Mouse (Mus musculus) MEL (cell line): Measurements from ENCODE around the gene 1700092M07Rik.
A peak's percentile ranks its signal among the peaks of the same experiment; 100 is the strongest.

Experiments used
- CTCF ChIP-seq, 3 experiments: IDR thresholded peaks in 2 of 3; conservative IDR thresholded peaks in 1 of 3; 2 replicates each; pipeline ENCODE4 v1.5.1; 2011 to 2012; ENCODE audit warnings: low read length in 3 of 3, low read depth in 2 of 3, mild to moderate bottlenecking in 2 of 3, improper control_type of control experiment in 1 of 3, inconsistent platforms in 1 of 3, mixed read lengths in 1 of 3, moderate library complexity in 1 of 3; ENCODE audit not compliant: control insufficient read depth in 1 of 3, insufficient read depth in 1 of 3, poor library complexity in 1 of 3, severe bottlenecking in 1 of 3
- EP300 ChIP-seq, 2 experiments: IDR thresholded peaks; 2 replicates each; pipeline ENCODE4 v1.6.1; 2011; ENCODE audit warnings: improper control_type of control experiment in 2 of 2, low read length in 2 of 2, low read depth in 1 of 2, mild to moderate bottlenecking in 1 of 2
- KAT2A ChIP-seq: conservative IDR thresholded peaks from 2 replicates; pipeline ENCODE4 v1.6.1; 2012; ENCODE audit warnings: low read depth, low read length, improper control_type of control experiment, inconsistent platforms
- MAX ChIP-seq: IDR thresholded peaks from 2 replicates; pipeline ENCODE4 v1.6.1; 2011; ENCODE audit warnings: low read length, improper control_type of control experiment
- POLR2A ChIP-seq, 2 experiments: IDR thresholded peaks; 2 replicates each; pipeline ENCODE4 v1.6.1; 2011 to 2012; ENCODE audit warnings: low read length in 2 of 2, mild to moderate bottlenecking in 2 of 2, control low read depth in 1 of 2, improper control_type of control experiment in 1 of 2, low read depth in 1 of 2, moderate library complexity in 1 of 2; ENCODE audit not compliant: control insufficient read depth in 1 of 2, insufficient read depth in 1 of 2, poor library complexity in 1 of 2
- POLR2AphosphoS5 ChIP-seq: IDR thresholded peaks from 2 replicates; pipeline ENCODE4 v1.6.1; 2012; ENCODE audit warnings: low read depth, borderline replicate concordance, mild to moderate bottlenecking, inconsistent platforms, low read length, moderate library complexity, mixed read lengths
- SMC3 ChIP-seq: IDR thresholded peaks from 2 replicates; pipeline ENCODE4 v1.6.1; 2011; ENCODE audit warnings: low read depth, low read length, improper control_type of control experiment
- UBTF ChIP-seq: IDR thresholded peaks from 2 replicates; pipeline ENCODE4 v1.6.1; 2012; ENCODE audit warnings: low read depth, mild to moderate bottlenecking, inconsistent platforms, low read length, improper control_type of control experiment, moderate library complexity, borderline replicate concordance; ENCODE audit not compliant: insufficient read depth
- USF1 ChIP-seq: IDR thresholded peaks from 2 replicates; pipeline ENCODE4 v1.6.1; 2014; ENCODE audit warnings: low read depth, mild to moderate bottlenecking, inconsistent platforms, low read length, improper control_type of control experiment, moderate library complexity

DNA sequence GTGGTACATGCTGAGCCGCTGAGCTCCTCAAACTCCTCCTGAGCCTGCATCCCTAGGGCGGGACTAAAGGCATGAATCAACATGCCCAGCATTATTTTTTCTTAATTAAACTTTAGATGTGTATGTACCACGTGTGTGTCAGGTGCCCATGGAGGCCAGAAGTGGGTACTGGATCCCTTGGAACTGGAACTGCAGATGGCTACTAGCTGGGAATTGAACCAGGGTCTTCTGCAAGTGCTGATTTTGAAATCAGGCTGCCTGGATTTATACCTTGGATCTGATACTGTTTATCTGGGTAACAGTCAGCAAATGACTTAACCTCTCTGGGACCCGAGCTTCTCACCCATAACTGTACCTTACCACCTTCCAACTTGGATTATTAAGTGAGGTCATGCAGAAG is 18.5 kb upstream of the 1700092M07Rik start:
- TF ChIP-seq EP300 (IDR thresholded peaks at IDR 0.05; ENCODE audit: low read depth in 1 of 2, low read length in 2 of 2), result no peak
- no peak for TF ChIP-seq KAT2A
- no peak for TF ChIP-seq CTCF (IDR thresholded peaks at IDR 0.05 in 2 of 3, conservative IDR thresholded peaks at IDR 0.05 in 1 of 3; ENCODE audit: control insufficient read depth in 1 of 3, insufficient read depth in 1 of 3, low read depth in 2 of 3, low read length in 3 of 3, poor library complexity in 1 of 3, severe bottlenecking in 1 of 3)
- no peak for TF ChIP-seq UBTF
- TF ChIP-seq MAX, result 0 out of 2 replicates have a peak, but pooled peaks have one; percentile 27
- no peak for TF ChIP-seq SMC3
- peak; percentile 37; the same call in 1 of the 2 replicates for TF ChIP-seq USF1
- TF ChIP-seq POLR2A (IDR thresholded peaks at IDR 0.05; ENCODE audit: control insufficient read depth in 1 of 2, insufficient read depth in 1 of 2, low read depth in 1 of 2, low read length in 2 of 2, poor library complexity in 1 of 2), result no peak; a peak in 1 of 4 replicates
- TF ChIP-seq POLR2AphosphoS5, result no peak
